Mouse (Mus musculus): ENCODE measurements around the gene Tap2.

DNA sequence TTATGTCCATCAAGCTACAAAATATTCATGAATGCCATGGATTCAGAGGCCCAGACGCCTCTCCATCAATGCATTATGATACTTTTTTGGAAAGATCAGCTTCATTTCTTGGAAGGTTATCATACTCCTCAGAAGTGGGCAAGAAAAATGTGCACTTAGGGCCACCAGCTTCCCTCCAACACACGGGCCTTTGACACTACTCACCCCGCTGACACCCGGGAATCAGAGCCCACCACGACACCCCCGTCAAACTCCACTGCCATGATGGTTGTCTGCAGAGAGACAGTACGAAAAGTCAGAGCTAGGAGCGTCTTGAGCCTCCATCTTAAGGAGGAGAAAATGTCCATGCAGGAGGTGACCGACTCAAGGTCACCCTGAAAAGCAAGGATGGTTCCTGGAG, 17.8 kb upstream of the Tap2 start:
- TF ChIP-seq POLR2A (IDR thresholded peaks at IDR 0.05; ENCODE audit: borderline replicate concordance, insufficient read depth, low read length), result no peak
- TF ChIP-seq CTCF (IDR thresholded peaks at IDR 0.05; ENCODE audit: borderline replicate concordance, insufficient read depth, low read depth, low read length), result no peak
